Mouse (Mus musculus): ENCODE results near the gene Lhfpl2. TPM values are rescaled to one million over a fixed set of nuclear protein-coding genes. Genes with fewer than 3 reads are reported as not detected.
A peak's percentile ranks its signal among the peaks of the same experiment; 100 is the strongest.

Gene Lhfpl2
- polyA plus RNA-seq, 1 experiment from 2014 or later, result 4.3 TPM

- H3K27me3 ChIP-seq (ENCODE audit: insufficient read depth, low read length), result no peaks in the 10 kb centered on the region
- 86% methylated on average over 10 of the region's 10 CpGs for WGBS (ENCODE audit: insufficient replicate concordance)
- H3K4me3 ChIP-seq (ENCODE audit: low read depth, low read length), result no peak overlapping the region
- H3K36me3 ChIP-seq (replicated peaks; ENCODE audit: insufficient read depth, low read length), result no peaks in the 10 kb centered on the region
- ATAC-seq, result no peak
- no peaks in the 10 kb centered on the region for H3K9me3 ChIP-seq (ENCODE audit: low read length)
- no peak overlapping the region for H3K9ac ChIP-seq (replicated peaks)
- no peak overlapping the region for H3K4me2 ChIP-seq (ENCODE audit: low read depth, low read length)
- no peak overlapping the region for H3K27ac ChIP-seq (ENCODE audit: low read depth)
- DNase-seq, result no peak
- H3K4me1 ChIP-seq (ENCODE audit: insufficient read depth), result peaks cover 4% of the 10 kb centered on the region; the same call in 1 of the 2 replicates
- TF ChIP-seq EP300 (IDR thresholded peaks at IDR 0.05; ENCODE audit: low read depth), result no peak
- no peak for TF ChIP-seq CTCF (IDR thresholded peaks at IDR 0.05; ENCODE audit: low read depth)
These were observed 95.2 kb downstream of the Lhfpl2 start for GRCm38 (mm10) chr13:94152836-94153235.

DNA sequence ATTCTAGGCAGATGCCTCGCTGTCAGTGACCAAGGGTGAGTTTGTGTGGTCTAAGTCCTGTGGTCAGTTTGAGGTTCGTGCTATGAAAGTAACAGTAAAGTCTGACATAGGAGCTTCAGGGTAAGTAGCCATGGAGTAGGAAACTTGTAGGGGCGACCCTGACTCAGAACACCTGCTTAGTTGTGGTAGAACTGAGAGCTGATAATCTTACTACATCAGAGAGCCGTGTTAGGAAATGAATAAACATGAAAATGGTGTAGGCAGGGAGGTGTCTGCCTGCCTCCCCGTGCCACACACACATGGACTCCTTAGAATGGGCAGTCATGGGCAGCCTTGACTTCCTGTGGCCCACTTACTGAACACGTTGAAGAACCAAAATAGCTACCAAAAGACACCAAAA is 96.1 kb downstream of the Lhfpl2 start:
- no peak overlapping the region for H3K27ac ChIP-seq (ENCODE audit: low read depth)
- H3K9ac ChIP-seq (replicated peaks), result no peak overlapping the region
- H3K4me1 ChIP-seq (ENCODE audit: insufficient read depth), result peaks cover 4% of the 10 kb centered on the region; the same call in 1 of the 2 replicates
- H3K27me3 ChIP-seq (ENCODE audit: insufficient read depth, low read length), result no peaks in the 10 kb centered on the region
- no peak for DNase-seq
- TF ChIP-seq CTCF (IDR thresholded peaks at IDR 0.05; ENCODE audit: low read depth), result no peak
- TF ChIP-seq EP300 (IDR thresholded peaks at IDR 0.05; ENCODE audit: low read depth), result no peak
- 63% methylated on average over 6 of the region's 6 CpGs for WGBS (ENCODE audit: insufficient replicate concordance)
- H3K36me3 ChIP-seq (replicated peaks; ENCODE audit: insufficient read depth, low read length), result no peaks in the 10 kb centered on the region
- H3K9me3 ChIP-seq (ENCODE audit: low read length), result no peaks in the 10 kb centered on the region
- H3K4me2 ChIP-seq (ENCODE audit: low read depth, low read length), result no peak overlapping the region
- H3K4me3 ChIP-seq (ENCODE audit: low read depth, low read length), result no peak overlapping the region
- ATAC-seq, result no peak

- ATAC-seq, result no peak
- H3K4me1 ChIP-seq (ENCODE audit: insufficient read depth), result peaks cover 8% of the 10 kb centered on the region
- no peak overlapping the region for H3K4me3 ChIP-seq (ENCODE audit: low read depth, low read length)
- no peaks in the 10 kb centered on the region for H3K9me3 ChIP-seq (ENCODE audit: low read length)
- no peak overlapping the region for H3K27ac ChIP-seq (ENCODE audit: low read depth)
- no peak for DNase-seq
- H3K36me3 ChIP-seq (replicated peaks; ENCODE audit: insufficient read depth, low read length), result no peaks in the 10 kb centered on the region
- H3K27me3 ChIP-seq (ENCODE audit: insufficient read depth, low read length), result no peaks in the 10 kb centered on the region
- 65% methylated on average over 15 of the region's 15 CpGs for WGBS (ENCODE audit: insufficient replicate concordance)
- TF ChIP-seq CTCF (IDR thresholded peaks at IDR 0.05; ENCODE audit: low read depth), result no peak
- TF ChIP-seq EP300 (IDR thresholded peaks at IDR 0.05; ENCODE audit: low read depth), result no peak
- H3K4me2 ChIP-seq (ENCODE audit: low read depth, low read length), result no peak overlapping the region
- no peak overlapping the region for H3K9ac ChIP-seq (replicated peaks)
These were observed 97.1 kb downstream of the Lhfpl2 start for GRCm38 (mm10) chr13:94154512-94155296.

DNA sequence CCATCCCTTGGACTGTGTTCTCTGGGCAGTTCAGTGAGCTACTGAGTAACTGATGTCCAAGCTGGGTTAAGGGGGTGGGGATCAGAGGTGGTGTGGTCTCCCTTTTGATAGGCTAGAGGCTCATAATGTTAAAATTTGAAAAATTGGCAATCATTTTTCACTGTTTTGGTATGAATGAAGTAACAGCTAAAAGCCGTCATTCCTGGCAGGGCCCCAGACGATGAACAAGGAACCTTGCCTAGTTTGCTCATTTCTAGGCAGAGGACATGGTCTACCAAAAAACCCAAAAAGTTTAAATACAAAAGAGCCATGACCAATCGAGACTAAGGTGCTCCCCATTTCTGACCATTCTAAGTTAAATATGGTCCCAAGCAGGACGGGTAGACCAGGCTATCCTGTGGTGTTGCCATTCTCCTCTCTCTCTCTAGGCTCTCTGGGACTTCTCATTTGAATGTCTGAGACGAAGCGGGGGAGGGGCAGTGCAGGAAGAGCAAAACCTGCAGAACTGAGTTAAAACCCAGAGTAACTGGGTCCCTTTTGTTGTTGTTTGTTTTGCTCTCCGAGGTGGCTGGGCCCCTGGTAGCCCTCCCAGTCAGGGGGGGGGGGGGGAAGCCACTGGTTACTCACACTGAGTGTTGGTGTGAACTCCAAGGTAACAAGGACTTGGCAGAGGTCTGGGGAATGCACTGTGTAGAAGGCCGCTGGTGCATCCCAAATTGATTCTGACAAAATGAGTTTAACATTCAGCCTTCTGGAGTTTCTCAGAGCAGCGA is 98.2 kb downstream of the Lhfpl2 start:
- no peak overlapping the region for H3K27ac ChIP-seq (ENCODE audit: low read depth)
- no peaks in the 10 kb centered on the region for H3K27me3 ChIP-seq (ENCODE audit: insufficient read depth, low read length)
- ATAC-seq, result no peak
- H3K9ac ChIP-seq (replicated peaks), result no peak overlapping the region
- H3K9me3 ChIP-seq (ENCODE audit: low read length), result no peaks in the 10 kb centered on the region
- H3K4me1 ChIP-seq (ENCODE audit: insufficient read depth), result peaks cover 10% of the 10 kb centered on the region
- no peak overlapping the region for H3K4me3 ChIP-seq (ENCODE audit: low read depth, low read length)
- TF ChIP-seq EP300 (IDR thresholded peaks at IDR 0.05; ENCODE audit: low read depth), result no peak
- no peak for TF ChIP-seq CTCF (IDR thresholded peaks at IDR 0.05; ENCODE audit: low read depth)
- H3K4me2 ChIP-seq (ENCODE audit: low read depth, low read length), result no peak overlapping the region
- 61% methylated on average over 9 of the region's 9 CpGs for WGBS (ENCODE audit: insufficient replicate concordance)
- no peaks in the 10 kb centered on the region for H3K36me3 ChIP-seq (replicated peaks; ENCODE audit: insufficient read depth, low read length)
- no peak for DNase-seq

- ATAC-seq (peak; percentile 75), DNase-seq (no peak)
- Histone ChIP-seq H3K36me3 (replicated peaks; ENCODE audit: insufficient read depth, low read length) (no peaks in the 10 kb centered on the region), H3K4me2 (ENCODE audit: low read depth, low read length) (no peak overlapping the region), H3K27ac (ENCODE audit: low read depth) (peak overlapping the region; percentile 70; the same call in 1 of the 2 replicates), H3K27me3 (ENCODE audit: insufficient read depth, low read length) (no peaks in the 10 kb centered on the region), H3K4me1 (ENCODE audit: insufficient read depth) (peaks cover 20% of the 10 kb centered on the region), H3K4me3 (ENCODE audit: low read depth, low read length) (no peak overlapping the region), H3K9me3 (ENCODE audit: low read length) (no peaks in the 10 kb centered on the region), H3K9ac (replicated peaks) (no peak overlapping the region)
- TF ChIP-seq CTCF (IDR thresholded peaks at IDR 0.05; ENCODE audit: low read depth), result no peak
- TF ChIP-seq EP300 (IDR thresholded peaks at IDR 0.05; ENCODE audit: low read depth), result no peak
- 34% methylated on average over 6 of the region's 6 CpGs for WGBS (ENCODE audit: insufficient replicate concordance)
These were observed 101.4 kb downstream of the Lhfpl2 start for GRCm38 (mm10) chr13:94158864-94159477.
